Mouse (Mus musculus): ENCODE data around the gene Gm7735.
"Not testable (repeated sequence)": the region's sequence is repeated elsewhere in the genome, so short reads cannot be mapped to it uniquely, and the experiment has no call there.

The Gm7735 gene

DNA sequence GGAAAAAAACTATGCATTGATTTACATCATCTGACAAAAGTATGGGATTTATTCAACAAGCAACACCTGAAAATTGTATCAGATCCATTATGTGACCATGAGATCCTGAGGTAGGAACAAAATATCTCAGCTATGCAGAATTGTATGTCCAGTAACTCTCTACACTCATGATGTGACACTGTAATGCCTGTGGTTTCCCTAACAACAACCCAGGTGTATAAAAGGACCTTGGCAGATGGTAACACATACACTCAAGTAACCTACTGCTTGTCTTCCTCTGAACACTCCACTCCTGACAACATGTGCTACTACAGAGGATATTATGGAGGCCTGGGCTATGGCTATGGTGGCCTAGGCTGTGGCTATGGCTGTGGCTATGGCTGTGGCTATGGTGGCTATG is at the start of gene Gm7735:
Gm7735 (plus strand) TSS at position 301 of the 400 bp plus-strand sequence.
- not testable (repeated sequence) for DNase-seq (ENCODE audit: low spot score)

DNA sequence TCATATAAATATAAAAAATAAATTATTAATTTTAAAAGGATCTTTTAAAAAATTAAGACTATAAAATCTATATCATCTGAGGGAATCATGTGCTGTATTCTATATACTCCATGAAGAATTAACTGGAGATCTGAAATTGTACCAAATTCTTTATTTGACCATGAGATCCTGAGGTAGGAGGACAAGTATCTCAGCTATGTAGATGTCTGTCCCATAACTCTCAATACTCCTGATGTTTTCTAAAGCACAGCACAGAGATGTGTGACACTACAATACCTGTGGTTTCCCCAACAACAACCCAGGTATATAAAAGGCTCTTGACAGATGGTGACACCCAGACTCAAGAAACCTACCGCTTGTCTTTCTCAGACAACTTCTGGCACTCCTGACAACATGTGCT is 28.7 kb upstream of the Gm7735 start, which contains the start of gene Gm6358:
Gm6358 (plus strand) TSS at position 301 of the 400 bp plus-strand sequence.
- DNase-seq (ENCODE audit: low spot score), result no peak

- DNase-seq (ENCODE audit: low spot score), result no peak
These were observed 18.5 kb upstream of the Gm7735 start, which contains the start of gene Gm10061 for GRCm38 (mm10) chr16:89150786-89151185. Gene Gm10061, plus strand, starts transcription at chr16:89151086.

DNA sequence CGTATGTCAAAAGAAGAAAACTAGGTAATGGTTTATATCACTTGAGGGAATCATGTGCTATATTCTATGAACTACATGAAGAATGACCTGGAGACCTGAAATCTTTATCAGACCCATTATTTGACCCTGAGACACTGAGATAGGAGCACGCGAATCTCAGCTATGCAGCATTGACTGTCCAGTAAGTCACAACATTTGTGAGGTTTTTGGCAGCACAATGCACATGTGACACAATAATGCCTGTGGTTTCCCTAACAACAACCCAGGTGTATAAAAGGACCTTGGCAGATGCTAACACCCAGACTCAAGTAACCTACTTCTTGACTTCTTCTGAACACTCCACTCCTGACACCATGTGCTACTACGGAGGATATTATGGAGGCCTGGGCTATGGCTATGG is 11.6 kb upstream of the Gm7735 start, which contains the start of gene Gm9789:
Gm9789 (plus strand) TSS at position 301 of the 400 bp plus-strand sequence.
- no peak for DNase-seq (ENCODE audit: low spot score)

DNA sequence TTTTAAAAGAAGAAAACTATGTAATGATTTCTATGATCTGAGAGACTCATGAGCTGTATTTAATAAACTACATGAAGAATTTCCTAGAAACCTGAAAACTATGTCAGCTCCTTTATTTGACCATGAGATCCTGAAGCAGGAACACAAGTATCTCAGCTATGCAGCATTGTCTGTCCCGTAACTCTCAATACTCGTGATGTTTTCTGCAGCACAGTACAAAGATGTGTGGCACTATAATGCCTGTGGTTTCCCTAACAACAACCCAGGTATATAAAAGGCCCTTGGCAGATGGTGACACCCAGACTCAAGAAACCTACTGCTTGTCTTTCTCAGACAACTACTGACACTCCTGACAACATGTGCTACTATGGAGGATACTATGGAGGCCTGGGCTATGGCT is 5.1 kb downstream of the Gm7735 start, which contains the start of gene 1110057P08Rik:
1110057P08Rik (plus strand) TSS at position 301 of the 400 bp plus-strand sequence.
- no peak for DNase-seq (ENCODE audit: low spot score)

DNA sequence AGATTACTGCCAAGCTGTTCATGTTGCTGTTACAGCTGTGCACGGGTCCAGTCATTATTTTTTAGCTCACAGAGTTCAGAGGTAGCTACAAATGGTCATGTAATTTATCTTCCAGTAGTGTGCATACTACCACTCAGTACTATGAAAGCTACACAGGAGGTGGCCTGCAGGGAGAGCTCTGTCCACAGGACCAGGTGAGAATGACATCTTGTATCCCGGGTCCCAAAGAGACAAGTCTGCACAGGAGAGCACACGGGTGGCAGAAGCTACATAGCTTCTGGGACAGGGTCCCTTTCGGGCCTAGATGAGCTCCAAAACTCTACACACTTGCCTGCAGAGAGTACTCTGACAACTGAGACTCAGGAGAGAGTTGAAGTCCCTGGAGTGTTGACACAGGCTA is 19.3 kb downstream of the Gm7735 start:
- DNase-seq (ENCODE audit: low spot score), result no peak

DNA sequence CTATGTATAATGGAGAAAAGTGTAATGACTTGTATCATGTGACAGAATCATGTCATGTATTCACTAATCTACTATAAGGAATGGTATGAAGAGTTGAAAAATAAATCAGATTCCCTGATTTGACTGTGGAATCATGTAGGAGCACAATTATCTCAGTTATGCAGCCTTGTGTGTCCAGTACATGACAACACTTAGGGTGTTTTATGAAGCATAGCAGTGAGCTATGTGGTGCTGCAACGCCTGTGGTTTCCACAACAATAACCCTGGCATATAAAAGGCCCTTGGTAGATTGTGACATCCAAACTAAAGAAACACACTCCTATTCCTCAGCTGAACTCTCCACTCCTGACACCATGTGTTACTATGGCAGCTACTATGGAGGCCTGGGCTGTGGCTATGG is 36.3 kb downstream of the Gm7735 start, which contains the start of gene Krtap20-2:
Krtap20-2 (plus strand) TSS at position 301 of the 400 bp plus-strand sequence.
- no peak for DNase-seq (ENCODE audit: low spot score)

All from ovary, postnatal 36 days (tissue).